ENCODE assay signal across 15 mouse cellular contexts in the genomic region with DNA sequence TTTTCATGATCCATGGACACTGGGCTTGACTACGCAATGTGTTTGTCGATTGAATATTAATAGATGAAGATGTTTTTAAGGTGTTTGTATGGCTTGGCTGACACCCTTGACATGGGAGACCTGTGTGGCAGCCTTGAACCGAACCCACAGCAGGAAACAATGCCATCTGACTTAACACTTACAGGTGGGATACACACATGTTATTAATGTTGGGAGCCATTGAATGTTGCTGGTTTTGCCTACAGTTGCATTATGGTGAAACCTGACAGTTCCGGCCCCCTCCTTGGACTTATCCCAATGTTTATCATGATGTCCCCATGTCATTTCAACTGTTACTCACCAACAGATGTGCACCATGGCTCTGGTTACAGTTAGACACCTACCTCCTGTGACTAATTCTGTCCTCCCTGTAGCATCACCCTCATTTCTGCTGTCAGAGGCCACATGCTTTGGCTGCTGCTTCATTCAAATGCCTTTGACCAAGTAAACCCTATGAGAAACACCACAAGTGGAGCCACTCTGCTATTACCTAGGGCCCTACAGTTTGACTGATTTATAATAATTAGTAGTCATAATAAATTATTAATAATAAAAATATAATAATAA. TPM values are rescaled to one million over a fixed set of nuclear protein-coding genes. Genes with fewer than 3 reads are reported as not detected.
DNase-seq lines count a peak whose midpoint lies in the region; ATAC-seq lines count a peak whose summit lies in the region.
"Had no signal": no experiment of that assay in that cellular context is flagged by ENCODE, and none has a peak within 500 bp of the region (broad histone marks: within the 10 kb centered on the region; RNA-seq: fewer than 3 reads in every experiment).

No protein-coding gene starts in this region.

- 0 out of 2 replicates have a peak, but pooled peaks cover 2% of the 10 kb centered on the region for H3K4me1 ChIP-seq in forebrain, embryonic 13.5 days
- peaks cover 6% of the 10 kb centered on the region; the same call in 1 of the 2 replicates for H3K4me1 ChIP-seq in forebrain, embryonic 10.5 days
- peaks cover 16% of the 10 kb centered on the region for H3K4me1 ChIP-seq in forebrain, embryonic 16.5 days (replicated peaks; ENCODE audit: control insufficient read depth, insufficient read depth, low read length)
- no peaks in the 10 kb centered on the region for H3K4me1 ChIP-seq in intestine, embryonic 16.5 days (ENCODE audit: control insufficient read depth, insufficient read depth, low read length)
- H3K4me1 ChIP-seq in neural tube, embryonic 13.5 days (replicated peaks), result peaks cover 17% of the 10 kb centered on the region
- no peaks in the 10 kb centered on the region for H3K4me1 ChIP-seq in liver, embryonic 12.5 days
- H3K4me1 ChIP-seq: kidney, embryonic 15.5 days; liver, embryonic 13.5 days had no signal

- H3K9ac ChIP-seq in forebrain, embryonic 13.5 days, result no peak overlapping the region
- H3K9ac ChIP-seq in forebrain, embryonic 16.5 days (replicated peaks; ENCODE audit: low read depth, low read length), result no peak overlapping the region
- no peak overlapping the region for H3K9ac ChIP-seq in intestine, embryonic 16.5 days (ENCODE audit: low read depth, low read length)
- 0 out of 2 replicates have a peak overlapping the region, but pooled peaks have one; percentile 38 for H3K9ac ChIP-seq in neural tube, embryonic 13.5 days
- H3K9ac ChIP-seq in liver, embryonic 12.5 days, result no peak overlapping the region
- H3K9ac ChIP-seq: kidney, embryonic 15.5 days; liver, embryonic 13.5 days had no signal

- no peaks in the 10 kb centered on the region for H3K9me3 ChIP-seq in forebrain, embryonic 13.5 days (replicated peaks)
- peaks cover 7% of the 10 kb centered on the region; the same call in 1 of the 2 replicates for H3K9me3 ChIP-seq in forebrain, embryonic 10.5 days
- H3K9me3 ChIP-seq in forebrain, embryonic 16.5 days (ENCODE audit: control insufficient read depth, low read length), result no peaks in the 10 kb centered on the region
- no peaks in the 10 kb centered on the region for H3K9me3 ChIP-seq in intestine, embryonic 16.5 days (ENCODE audit: control insufficient read depth, low read length)
- peaks cover 6% of the 10 kb centered on the region for H3K9me3 ChIP-seq in neural tube, embryonic 13.5 days
- 0 out of 2 replicates have a peak, but pooled peaks cover 4% of the 10 kb centered on the region for H3K9me3 ChIP-seq in liver, embryonic 12.5 days (replicated peaks)
- H3K9me3 ChIP-seq: kidney, embryonic 15.5 days; liver, embryonic 13.5 days had no signal

- WGBS in forebrain, embryonic 13.5 days, result 77% methylated on average over 4 of the region's 4 CpGs
- 90% methylated on average over 4 of the region's 4 CpGs for WGBS in forebrain, embryonic 10.5 days
- 83% methylated on average over 4 of the region's 4 CpGs for WGBS in forebrain, embryonic 16.5 days
- 90% methylated on average over 4 of the region's 4 CpGs for WGBS in intestine, embryonic 16.5 days
- WGBS in neural tube, embryonic 13.5 days, result 58% methylated on average over 4 of the region's 4 CpGs
- 72% methylated on average over 4 of the region's 4 CpGs for WGBS in liver, embryonic 12.5 days (ENCODE audit: insufficient replicate concordance)

- H3K27me3 ChIP-seq in forebrain, embryonic 13.5 days, result no peaks in the 10 kb centered on the region
- no peaks in the 10 kb centered on the region for H3K27me3 ChIP-seq in forebrain, embryonic 10.5 days (ENCODE audit: poor library complexity, severe bottlenecking)
- H3K27me3 ChIP-seq in forebrain, embryonic 16.5 days (replicated peaks; ENCODE audit: control insufficient read depth, insufficient read depth, low read length), result no peaks in the 10 kb centered on the region
- H3K27me3 ChIP-seq in intestine, embryonic 16.5 days (replicated peaks; ENCODE audit: control insufficient read depth, insufficient read depth, low read length), result no peaks in the 10 kb centered on the region
- H3K27me3 ChIP-seq in neural tube, embryonic 13.5 days, result no peaks in the 10 kb centered on the region
- H3K27me3 ChIP-seq in liver, embryonic 12.5 days (replicated peaks), result no peaks in the 10 kb centered on the region
- H3K27me3 ChIP-seq: kidney, embryonic 15.5 days; liver, embryonic 13.5 days; Patski had no signal

- no peak overlapping the region for H3K4me3 ChIP-seq in forebrain, embryonic 13.5 days
- H3K4me3 ChIP-seq in forebrain, embryonic 10.5 days, result no peak overlapping the region
- H3K4me3 ChIP-seq in forebrain, embryonic 16.5 days (replicated peaks; ENCODE audit: low read length), result no peak overlapping the region
- no peak overlapping the region for H3K4me3 ChIP-seq in intestine, embryonic 16.5 days (ENCODE audit: low read length)
- no peak overlapping the region for H3K4me3 ChIP-seq in neural tube, embryonic 13.5 days
- H3K4me3 ChIP-seq in liver, embryonic 12.5 days, result no peak overlapping the region
- H3K4me3 ChIP-seq: gastrocnemius, adult 2 months; kidney, embryonic 15.5 days; liver, embryonic 13.5 days had no signal

- no peak overlapping the region for H3K4me2 ChIP-seq in forebrain, embryonic 13.5 days
- no peak overlapping the region for H3K4me2 ChIP-seq in forebrain, embryonic 16.5 days (ENCODE audit: low read length)
- no peak overlapping the region for H3K4me2 ChIP-seq in intestine, embryonic 16.5 days (ENCODE audit: low read depth, low read length)
- H3K4me2 ChIP-seq in neural tube, embryonic 13.5 days, result peak overlapping the region; percentile 21
- no peak overlapping the region for H3K4me2 ChIP-seq in liver, embryonic 12.5 days
- H3K4me2 ChIP-seq: kidney, embryonic 15.5 days; liver, embryonic 13.5 days had no signal

- H3K27ac ChIP-seq in forebrain, embryonic 13.5 days, result peak overlapping the region; percentile 46
- H3K27ac ChIP-seq in forebrain, embryonic 10.5 days, result no peak overlapping the region
- peak overlapping the region; percentile 94 for H3K27ac ChIP-seq in forebrain, embryonic 16.5 days (ENCODE audit: low read length)
- H3K27ac ChIP-seq in intestine, embryonic 16.5 days (ENCODE audit: low read length), result no peak overlapping the region
- peak overlapping the region; percentile 89 for H3K27ac ChIP-seq in neural tube, embryonic 13.5 days (replicated peaks)
- H3K27ac ChIP-seq in liver, embryonic 12.5 days, result no peak overlapping the region
- H3K27ac ChIP-seq: gastrocnemius, adult 2 months; kidney, embryonic 15.5 days; liver, embryonic 13.5 days had no signal

- peak; percentile 14; the same call in 1 of the 2 replicates for ATAC-seq in forebrain, embryonic 13.5 days
- peak; percentile 3; the same call in 1 of the 2 replicates for ATAC-seq in forebrain, embryonic 16.5 days
- ATAC-seq in intestine, embryonic 16.5 days, result 0 out of 2 replicates have a peak, but pooled peaks have one; percentile 9
- peak; percentile 51 for ATAC-seq in neural tube, embryonic 13.5 days (ENCODE audit: low read depth)
- no peak for ATAC-seq in liver, embryonic 12.5 days
- ATAC-seq: Patski had no signal

- DNase-seq in forebrain, embryonic 10.5 days (ENCODE audit: extremely low spot score, low spot score), result no peak
- DNase-seq in cerebellum, adult 11 months, result no peak
- no peak for DNase-seq in left cerebral cortex, adult 18-20 months (ENCODE audit: low spot score in 2 of 2)
- DNase-seq: cerebellum, adult 8-10 months; gastrocnemius, adult 2 months; heart, postnatal 4 days; liver, embryonic 13.5 days; lung, postnatal 14 days had no signal

- H3K36me3 ChIP-seq in forebrain, embryonic 13.5 days (ENCODE audit: poor library complexity, severe bottlenecking), result no peaks in the 10 kb centered on the region
- H3K36me3 ChIP-seq in forebrain, embryonic 10.5 days (replicated peaks), result no peaks in the 10 kb centered on the region
- no peaks in the 10 kb centered on the region for H3K36me3 ChIP-seq in forebrain, embryonic 16.5 days (ENCODE audit: control insufficient read depth, insufficient read depth)
- H3K36me3 ChIP-seq in intestine, embryonic 16.5 days (ENCODE audit: control insufficient read depth, insufficient read depth, low read length), result no peaks in the 10 kb centered on the region
- H3K36me3 ChIP-seq in neural tube, embryonic 13.5 days, result no peaks in the 10 kb centered on the region
- H3K36me3 ChIP-seq in liver, embryonic 12.5 days, result no peaks in the 10 kb centered on the region
- H3K36me3 ChIP-seq: kidney, embryonic 15.5 days; liver, embryonic 13.5 days had no signal

RNA-seq across cellular contexts. Expression of gene Zfr, which starts 23.6 kb away (rescaled TPM):
- 119 and 133 TPM in 2 replicates for polyA plus RNA-seq in forebrain, embryonic 13.5 days (2015; fragmentation: Nextera tagmentation; extraction: Ambion mirVana)
- 126 and 135 TPM in 2 replicates for polyA plus RNA-seq in forebrain, embryonic 10.5 days (2016; fragmentation: Nextera tagmentation; extraction: Ambion mirVana)
- 124 and 142 TPM in 2 replicates for polyA plus RNA-seq in forebrain, embryonic 16.5 days (2015; fragmentation: Nextera tagmentation; extraction: Ambion mirVana)
- polyA plus RNA-seq in intestine, embryonic 16.5 days (2015; fragmentation: Nextera tagmentation; extraction: Ambion mirVana), result 79.7 and 86.9 TPM in 2 replicates
- polyA plus RNA-seq in neural tube, embryonic 13.5 days (2015; fragmentation: Nextera tagmentation; extraction: Ambion mirVana), result 129 and 138 TPM in 2 replicates
- polyA plus RNA-seq in liver, embryonic 12.5 days (2016; fragmentation: Nextera tagmentation; extraction: Ambion mirVana), result 55.4 and 56.3 TPM in 2 replicates
- 100 to 1,000 TPM; 334 to 364 TPM for total RNA-seq in left cerebral cortex, adult 18-20 months (2021)

Comparison
In these comparisons a context has a peak if more than half of its experiments do, and no peak if none do; other contexts are left out.
1. H3K27ac ChIP-seq: peak in forebrain, embryonic 13.5 days (single experiment), forebrain, embryonic 16.5 days (single experiment) and neural tube, embryonic 13.5 days (single experiment); none in forebrain, embryonic 10.5 days (single experiment), intestine, embryonic 16.5 days (single experiment) and liver, embryonic 12.5 days (single experiment).